Mouse (Mus musculus): ENCODE results near the gene Gm49392. TPM values are rescaled to one million over a fixed set of nuclear protein-coding genes. Genes with fewer than 3 reads are reported as not detected.

Gm49392 gene
- polyA plus RNA-seq, 1 experiment from 2014 or later: not detected

DNA sequence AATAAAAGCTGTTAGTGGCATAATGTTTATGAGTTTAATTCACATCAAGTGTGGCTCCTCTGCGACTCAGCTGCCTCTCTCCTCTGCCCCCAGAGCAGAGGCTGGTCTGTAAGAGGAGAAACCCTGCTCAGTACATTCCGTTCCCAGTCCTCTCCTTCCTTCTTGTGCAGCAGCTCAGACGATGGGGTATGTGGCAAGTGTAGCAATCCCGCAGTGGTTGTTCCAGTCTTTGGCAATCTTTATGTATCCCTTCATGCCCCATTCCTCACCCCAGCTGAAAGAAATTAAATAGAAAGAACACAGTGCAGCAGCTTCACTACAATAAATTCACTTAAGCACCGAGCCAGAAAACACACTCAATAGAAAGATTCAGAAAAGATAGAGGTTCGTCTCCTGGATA is 54.0 kb downstream of the Gm49392 start:
- ATAC-seq (ENCODE audit: low FRiP score): peak; percentile 68; the same call in 1 of the 2 replicates
- Histone ChIP-seq H3K9me3 (replicated peaks) (no peaks in the 10 kb centered on the region), H3K27me3 (replicated peaks) (no peaks in the 10 kb centered on the region), H3K4me1 (no peaks in the 10 kb centered on the region), H3K9ac (replicated peaks) (no peak overlapping the region), H3K27ac (replicated peaks) (no peak overlapping the region), H3K4me2 (no peak overlapping the region), H3K36me3 (no peaks in the 10 kb centered on the region), H3K4me3 (replicated peaks) (no peak overlapping the region)
- 55% methylated on average over 6 of the region's 6 CpGs for WGBS

DNA sequence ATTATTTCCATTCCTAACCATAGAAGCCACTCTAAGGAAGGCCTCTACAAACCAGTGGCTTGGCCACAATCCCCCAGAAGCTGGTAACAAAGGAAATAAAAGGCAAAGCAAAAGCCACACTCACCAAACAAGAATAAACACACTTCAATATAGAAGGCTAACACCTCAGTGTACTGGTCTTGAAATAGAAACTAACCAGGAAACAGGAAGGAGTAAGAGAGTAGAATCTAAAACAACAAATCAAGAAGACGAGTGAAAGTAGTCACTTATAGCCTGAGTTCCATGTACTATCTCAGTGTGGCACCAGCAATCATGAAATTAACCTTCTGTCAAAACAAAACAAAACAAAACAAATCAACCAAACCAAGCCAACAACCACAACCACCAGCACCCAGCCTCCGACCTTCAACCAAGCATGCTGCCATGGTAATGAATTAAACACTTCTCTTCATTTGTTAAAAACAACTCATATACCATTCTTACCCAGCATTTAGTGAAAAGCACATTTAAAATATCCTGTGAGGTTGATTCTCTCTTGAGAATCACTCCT is 57.3 kb downstream of the Gm49392 start:
- WGBS: 80% methylated on average over 2 of the region's 2 CpGs
- Histone ChIP-seq H3K36me3 (no peaks in the 10 kb centered on the region), H3K4me1 (no peaks in the 10 kb centered on the region), H3K4me2 (no peak overlapping the region), H3K27ac (replicated peaks) (no peak overlapping the region), H3K9me3 (replicated peaks) (no peaks in the 10 kb centered on the region), H3K4me3 (replicated peaks) (no peak overlapping the region), H3K9ac (replicated peaks) (no peak overlapping the region), H3K27me3 (replicated peaks) (no peaks in the 10 kb centered on the region)
- ATAC-seq (ENCODE audit: low FRiP score): no peak

- Histone ChIP-seq H3K9ac (replicated peaks) (no peak overlapping the region), H3K36me3 (no peaks in the 10 kb centered on the region), H3K4me3 (replicated peaks) (no peak overlapping the region), H3K27ac (replicated peaks) (no peak overlapping the region), H3K27me3 (replicated peaks) (no peaks in the 10 kb centered on the region), H3K4me2 (no peak overlapping the region), H3K4me1 (no peaks in the 10 kb centered on the region), H3K9me3 (replicated peaks) (no peaks in the 10 kb centered on the region)
- ATAC-seq (ENCODE audit: low FRiP score): no peak
- 76% methylated on average over 3 of the region's 3 CpGs for WGBS
Measured at GRCm38 (mm10) chr13:60826052-60826451, 70.6 kb downstream of the Gm49392 start.

DNA sequence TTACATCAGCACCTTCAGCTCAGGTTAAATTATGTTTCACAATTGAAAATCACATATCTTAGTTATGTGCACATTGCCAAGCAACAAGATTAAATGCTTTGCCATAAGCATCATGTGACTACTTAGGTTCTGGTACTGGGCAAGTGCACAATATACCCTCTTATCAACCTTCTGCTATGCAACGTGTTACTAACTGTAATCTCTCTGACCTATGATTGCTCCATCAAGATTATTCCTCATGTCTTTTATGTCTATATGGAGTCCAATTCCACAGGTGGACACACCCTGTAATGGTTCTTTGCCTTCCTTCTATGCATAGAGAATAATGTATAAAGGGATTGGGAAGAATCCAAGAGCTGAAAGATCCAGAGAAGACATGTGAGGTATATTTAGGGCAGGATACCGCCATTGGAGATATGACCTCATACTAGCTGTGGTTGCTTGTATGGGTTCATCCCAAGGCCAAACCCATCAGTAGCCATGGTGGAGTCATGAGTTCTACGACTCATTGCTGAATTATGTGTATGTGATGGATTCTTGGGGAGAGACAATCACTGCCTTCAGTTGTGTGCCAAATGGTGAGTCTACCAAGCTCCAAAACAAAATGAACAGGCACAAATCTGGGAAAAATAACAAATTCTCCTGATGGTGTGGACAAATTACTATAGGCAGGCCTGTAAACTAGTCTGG is 76.1 kb downstream of the Gm49392 start:
- H3K27ac ChIP-seq (replicated peaks): no peak overlapping the region
- 77% methylated on average over 3 of the region's 3 CpGs for WGBS
- H3K4me2 ChIP-seq: no peak overlapping the region
- no peaks in the 10 kb centered on the region for H3K9me3 ChIP-seq (replicated peaks)
- ATAC-seq (ENCODE audit: low FRiP score): no peak
- no peaks in the 10 kb centered on the region for H3K36me3 ChIP-seq
- no peaks in the 10 kb centered on the region for H3K4me1 ChIP-seq
- no peaks in the 10 kb centered on the region for H3K27me3 ChIP-seq (replicated peaks)
- no peak overlapping the region for H3K4me3 ChIP-seq (replicated peaks)
- no peak overlapping the region for H3K9ac ChIP-seq (replicated peaks)

- Histone ChIP-seq H3K4me1 (no peaks in the 10 kb centered on the region), H3K9ac (replicated peaks) (no peak overlapping the region), H3K4me3 (replicated peaks) (no peak overlapping the region), H3K27ac (replicated peaks) (no peak overlapping the region), H3K27me3 (replicated peaks) (no peaks in the 10 kb centered on the region), H3K36me3 (no peaks in the 10 kb centered on the region), H3K4me2 (no peak overlapping the region), H3K9me3 (replicated peaks) (no peaks in the 10 kb centered on the region)
- 14% methylated on average over 7 of the region's 7 CpGs for WGBS
- ATAC-seq (ENCODE audit: low FRiP score): no peak
Measured at GRCm38 (mm10) chr13:60819469-60819868, 77.2 kb downstream of the Gm49392 start.

- Histone ChIP-seq H3K9ac (replicated peaks) (no peak overlapping the region), H3K9me3 (replicated peaks) (no peaks in the 10 kb centered on the region), H3K4me2 (no peak overlapping the region), H3K36me3 (no peaks in the 10 kb centered on the region), H3K27ac (replicated peaks) (no peak overlapping the region), H3K27me3 (replicated peaks) (no peaks in the 10 kb centered on the region), H3K4me3 (replicated peaks) (no peak overlapping the region), H3K4me1 (no peaks in the 10 kb centered on the region)
- no peak for ATAC-seq (ENCODE audit: low FRiP score)
- WGBS: 65% methylated on average over 1 of the region's 1 CpGs
Measured at GRCm38 (mm10) chr13:60813722-60814121, 83.0 kb downstream of the Gm49392 start.

- Histone ChIP-seq H3K4me2 (no peak overlapping the region), H3K4me3 (replicated peaks) (no peak overlapping the region), H3K9me3 (replicated peaks) (no peaks in the 10 kb centered on the region), H3K4me1 (no peaks in the 10 kb centered on the region), H3K9ac (replicated peaks) (no peak overlapping the region), H3K27ac (replicated peaks) (no peak overlapping the region), H3K27me3 (replicated peaks) (no peaks in the 10 kb centered on the region), H3K36me3 (no peaks in the 10 kb centered on the region)
- 90% methylated on average over 6 of the region's 6 CpGs for whole genome bisulfite sequencing
- no peak for ATAC-seq (ENCODE audit: low FRiP score)
Measured at GRCm38 (mm10) chr13:60812768-60813167, 83.9 kb downstream of the Gm49392 start.

- Histone ChIP-seq H3K4me3 (replicated peaks) (no peak overlapping the region), H3K36me3 (no peaks in the 10 kb centered on the region), H3K4me1 (no peaks in the 10 kb centered on the region), H3K9me3 (replicated peaks) (no peaks in the 10 kb centered on the region), H3K27ac (replicated peaks) (no peak overlapping the region), H3K4me2 (no peak overlapping the region), H3K9ac (replicated peaks) (no peak overlapping the region), H3K27me3 (replicated peaks) (no peaks in the 10 kb centered on the region)
- ATAC-seq (ENCODE audit: low FRiP score): no peak
- 83% methylated on average over 2 of the region's 2 CpGs for WGBS
Measured at GRCm38 (mm10) chr13:60809690-60810089, 87.0 kb downstream of the Gm49392 start.

GRCm38 (mm10) chr13:60802749-60803148 is 93.9 kb downstream of the Gm49392 start, which contains the start of gene Ctsll3:
Gene Ctsll3 (minus strand): TSS chr13:60802849.
- H3K4me3 ChIP-seq (replicated peaks): no peak within 1 kb of the TSS
- H3K27ac ChIP-seq (replicated peaks): no peak within 1 kb of the TSS
- no peaks in the 10 kb centered on the region for H3K27me3 ChIP-seq (replicated peaks)
- no peaks in the 10 kb centered on the region for H3K36me3 ChIP-seq
- H3K9me3 ChIP-seq (replicated peaks): no peaks in the 10 kb centered on the region
- no peaks in the 10 kb centered on the region for H3K4me1 ChIP-seq
- no peak within 1 kb of the TSS for H3K4me2 ChIP-seq
- no peak within 1 kb of the TSS for H3K9ac ChIP-seq (replicated peaks)
- WGBS: 55% methylated on average over 1 of the region's 1 CpGs
- no peak for ATAC-seq (ENCODE audit: low FRiP score)

Other genes with a start within 250 kb of the Gm49392 start
- gene BC051665, start 110.5 kb downstream of the Gm49392 start, polyA plus RNA-seq (2015; fragmentation: Nextera tagmentation; extraction: Ambion mirVana): not detected in 2 replicates
- not detected in 2 replicates for gene Ctsll3, start 94.0 kb downstream of the Gm49392 start, polyA plus RNA-seq (2015; fragmentation: Nextera tagmentation; extraction: Ambion mirVana)
- gene 4930486L24Rik, start 32.4 kb downstream of the Gm49392 start, polyA plus RNA-seq (2015; fragmentation: Nextera tagmentation; extraction: Ambion mirVana): not detected in 2 replicates
- gene Ctla2b, start 553 bp upstream of the Gm49392 start, polyA plus RNA-seq (2015; fragmentation: Nextera tagmentation; extraction: Ambion mirVana): 1.2 and 1.8 TPM in 2 replicates
- gene Tpbpb, start 8.0 kb upstream of the Gm49392 start, polyA plus RNA-seq (2015; fragmentation: Nextera tagmentation; extraction: Ambion mirVana): not detected in 2 replicates
- not detected in 2 replicates for gene Gm49393, start 38.7 kb upstream of the Gm49392 start, polyA plus RNA-seq (2015; fragmentation: Nextera tagmentation; extraction: Ambion mirVana)
- 0.23 and 1.7 TPM in 2 replicates for gene Gm49391, start 39.7 kb upstream of the Gm49392 start, polyA plus RNA-seq (2015; fragmentation: Nextera tagmentation; extraction: Ambion mirVana)
- gene Ctla2a, start 39.7 kb upstream of the Gm49392 start, polyA plus RNA-seq (2015; fragmentation: Nextera tagmentation; extraction: Ambion mirVana): 16.3 and 27.7 TPM in 2 replicates
- gene Tpbpa, start 45.1 kb upstream of the Gm49392 start, polyA plus RNA-seq (2015; fragmentation: Nextera tagmentation; extraction: Ambion mirVana): not detected in 2 replicates
- not detected in 2 replicates for gene Ctsj, start 109.1 kb upstream of the Gm49392 start, polyA plus RNA-seq (2015; fragmentation: Nextera tagmentation; extraction: Ambion mirVana)
- gene Ctsq, start 143.7 kb upstream of the Gm49392 start, polyA plus RNA-seq (2015; fragmentation: Nextera tagmentation; extraction: Ambion mirVana): not detected in 2 replicates